Mouse (Mus musculus): ENCODE results near the gene Fastk.
A peak's percentile ranks its signal among the peaks of the same experiment; 100 is the strongest.

The Fastk gene

DNA sequence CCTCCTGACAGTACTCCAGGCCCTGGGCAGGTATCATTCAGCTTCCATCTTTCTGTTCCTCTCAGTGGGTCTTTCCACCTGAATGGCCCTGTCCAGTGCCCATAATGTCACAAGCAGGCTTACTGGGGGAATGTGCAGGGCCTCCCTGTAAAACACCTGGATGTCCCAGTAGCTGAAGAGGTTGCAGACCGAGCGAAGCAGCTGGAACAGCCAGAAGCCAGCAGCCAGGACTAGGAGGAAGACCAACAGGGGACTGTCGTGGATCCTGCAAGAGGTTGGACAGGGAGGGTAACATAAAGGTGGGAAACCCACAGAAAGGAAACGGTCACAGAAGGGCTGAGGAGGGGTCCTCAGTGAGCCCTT is 55.4 kb downstream of the Fastk start:
- DNase-seq (ENCODE audit: low read depth): no peak

DNA sequence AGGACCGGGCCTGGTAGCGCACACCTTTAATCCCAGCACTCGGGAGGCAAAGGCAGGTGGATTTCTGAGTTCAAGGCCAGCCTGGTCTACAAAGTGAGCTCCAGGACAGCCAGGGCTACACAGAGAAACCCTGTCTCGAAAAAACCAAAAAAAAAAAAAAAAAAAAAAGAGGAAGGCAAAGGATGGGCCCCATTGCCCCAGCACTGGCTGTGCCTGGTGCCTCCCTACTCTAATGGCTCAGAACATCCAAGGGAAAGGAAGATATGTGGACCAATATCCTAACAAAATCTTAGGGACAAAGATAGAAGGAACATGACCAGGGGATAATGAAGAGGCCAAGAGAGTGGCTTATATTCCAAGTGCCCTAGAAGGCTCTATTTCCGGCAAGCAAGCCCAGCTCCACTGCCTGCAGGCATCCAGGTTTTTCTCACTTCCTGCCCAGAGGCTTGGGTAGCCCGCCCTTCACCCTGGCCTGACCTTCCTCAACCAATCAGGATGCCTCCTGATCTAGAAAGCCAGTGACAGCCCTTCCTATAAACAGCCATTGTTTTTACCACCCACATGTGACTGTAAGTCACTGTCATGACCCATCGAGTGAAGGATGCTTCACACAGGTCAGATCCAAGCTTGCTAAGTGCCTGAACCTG is 56.0 kb downstream of the Fastk start:
- DNase-seq (ENCODE audit: low read depth): peak; percentile 94

All from 416B (cell line).